Mouse (Mus musculus): ENCODE measurements at regions not wholly inside any gene's neighbourhood (a gene's known extent, or its start where the extent isn't known, plus 50 kb on each side); places are given as distances from the start of the nearest gene placed in this dataset.

DNA sequence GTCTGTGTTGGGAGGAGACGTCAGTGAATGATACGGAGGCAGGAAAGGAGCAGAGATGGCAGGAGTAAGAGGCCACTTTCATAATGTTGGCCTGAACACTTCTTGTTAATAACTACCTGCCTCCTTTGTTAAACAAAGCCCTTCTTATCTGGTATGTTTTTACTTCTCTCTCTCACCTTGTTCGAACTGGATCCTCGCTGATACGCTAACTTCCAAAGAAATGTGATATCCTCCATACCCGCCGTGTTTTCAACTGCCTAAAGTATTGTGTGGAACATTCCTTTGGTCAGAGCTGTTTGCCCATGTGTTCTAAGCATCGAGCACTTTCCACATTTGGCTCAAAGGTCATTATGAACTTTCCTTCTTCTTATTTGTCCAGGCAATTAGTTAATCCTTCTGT, 887.8 kb upstream of the Lrrc6 start:
- TF ChIP-seq POLR2A (IDR thresholded peaks at IDR 0.05; ENCODE audit: borderline replicate concordance, insufficient read depth, low read length) (no peak), CTCF (IDR thresholded peaks at IDR 0.05; ENCODE audit: borderline replicate concordance, insufficient read depth, low read depth, low read length) (no peak)
